Mouse (Mus musculus) cerebellum, adult 9-11 months (tissue): ENCODE measurements around the gene Aunip.
A peak's percentile ranks its signal among the peaks of the same experiment; 100 is the strongest.

ENCODE experiments used
- DNase-seq: peaks from one replicate; pipeline ENCODE4 v3.0.0; 2022

Aunip gene

GRCm38 (mm10) chr4:134518541-134518940 is 7.7 kb downstream of the Aunip start:
- no peak for DNase-seq

- DNase-seq, result no peak
Measured at GRCm38 (mm10) chr4:134519281-134519680, 8.5 kb downstream of the Aunip start.

- DNase-seq, result no peak
Measured at GRCm38 (mm10) chr4:134523447-134523846, 12.6 kb downstream of the Aunip start.

GRCm38 (mm10) chr4:134525806-134526205 is 15.0 kb downstream of the Aunip start:
- no peak for DNase-seq

- DNase-seq, result no peak
Measured at GRCm38 (mm10) chr4:134526220-134526619, 15.4 kb downstream of the Aunip start.

- no peak for DNase-seq
Measured at GRCm38 (mm10) chr4:134532928-134533327, 22.1 kb downstream of the Aunip start.

- DNase-seq, result no peak
Measured at GRCm38 (mm10) chr4:134533421-134533820, 22.6 kb downstream of the Aunip start.

- DNase-seq, result peak; percentile 62
Measured at GRCm38 (mm10) chr4:134534124-134534886, 23.5 kb downstream of the Aunip start.

GRCm38 (mm10) chr4:134534932-134535786 is 24.4 kb downstream of the Aunip start, which contains the start of gene Mtfr1l:
TSS of gene Mtfr1l (minus strand) at chr4:134535387.
- DNase-seq, result peak; percentile 98

GRCm38 (mm10) chr4:134535787-134536151 is 25.0 kb downstream of the Aunip start:
- DNase-seq, result peak; percentile 66

GRCm38 (mm10) chr4:134538997-134539580 is 28.3 kb downstream of the Aunip start:
- peak; percentile 60 for DNase-seq

- DNase-seq, result no peak
Measured at GRCm38 (mm10) chr4:134542726-134543125, 31.9 kb downstream of the Aunip start.

- DNase-seq, result peak; percentile 88
Measured at GRCm38 (mm10) chr4:134543261-134543660, 32.5 kb downstream of the Aunip start.

- peak; percentile 64 for DNase-seq
Measured at GRCm38 (mm10) chr4:134546814-134547705, 36.3 kb downstream of the Aunip start.

GRCm38 (mm10) chr4:134548169-134548938 is 37.6 kb downstream of the Aunip start:
- peak; percentile 55 for DNase-seq

GRCm38 (mm10) chr4:134549899-134550298 is 39.1 kb downstream of the Aunip start:
- DNase-seq, result no peak

- DNase-seq, result peak; percentile 74
Measured at GRCm38 (mm10) chr4:134551494-134552316, 40.9 kb downstream of the Aunip start, which contains the start of gene Selenon. TSS of gene Selenon (minus strand) at chr4:134552166.

GRCm38 (mm10) chr4:134553631-134554030 is 42.8 kb downstream of the Aunip start:
- DNase-seq, result no peak

GRCm38 (mm10) chr4:134555956-134556580 is 45.3 kb downstream of the Aunip start:
- DNase-seq, result peak; percentile 63

GRCm38 (mm10) chr4:134557626-134558249 is 46.9 kb downstream of the Aunip start:
- DNase-seq, result no peak
